Mouse (Mus musculus) c-Kit-negative CD71-positive TER-119-positive erythroid progenitor cells, embryonic 14.5 days (primary cell): ENCODE data around the gene Trim60.
"Not testable (repeated sequence)": the region's sequence is repeated elsewhere in the genome, so short reads cannot be mapped to it uniquely, and the experiment has no call there.

Experiments
- DNase-seq: peaks from one replicate; pipeline ENCODE4 v3.0.0-alpha.2; 2013; ENCODE audit warnings: low read depth, low spot score

Trim60 gene

GRCm38 (mm10) chr8:65018423-65018822, at the start of gene Trim60, which contains the start of gene Trim61:
Trim60 (minus strand) TSS chr8:65018584.
Trim61 (minus strand) TSS chr8:65018523.
- DNase-seq = no peak

DNA sequence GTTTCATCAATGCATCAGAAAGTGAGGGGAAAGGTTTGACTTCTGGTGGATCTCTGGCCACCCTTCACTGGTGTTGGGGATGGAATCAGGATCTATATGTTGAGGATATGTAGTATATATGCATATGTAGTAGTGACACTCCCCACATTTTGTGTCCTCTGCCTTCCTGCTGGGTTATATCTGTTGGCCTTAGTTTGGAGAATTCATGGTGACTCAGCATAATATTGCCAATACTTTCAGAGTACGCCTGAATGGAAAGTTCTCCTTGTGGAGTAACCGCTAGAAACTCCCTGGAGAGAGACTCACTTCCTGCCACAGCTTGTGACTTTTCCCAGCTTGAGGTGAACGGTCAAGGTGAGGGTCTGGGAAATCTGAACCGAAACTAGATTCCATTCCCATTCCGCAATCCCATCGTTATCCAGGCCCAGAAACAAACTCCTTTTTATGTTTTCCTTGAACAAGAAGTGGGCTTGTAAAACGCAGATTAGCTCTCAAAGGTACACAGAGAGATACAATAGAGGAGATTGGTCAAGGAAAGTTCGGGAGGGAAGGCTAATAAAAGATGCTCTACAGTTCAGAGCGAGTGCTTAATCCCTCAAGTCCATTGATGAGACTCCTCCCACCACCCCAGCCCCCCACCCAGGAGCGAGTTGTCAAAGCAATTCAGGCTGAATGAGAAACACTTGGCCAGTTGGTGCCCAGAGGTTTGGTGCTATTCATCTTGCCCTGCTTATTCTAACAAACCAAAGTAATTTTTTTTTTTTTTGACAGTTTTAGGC, 49.5 kb upstream of the Trim60 start:
- DNase-seq = no peak

- DNase-seq = no peak
Observed at GRCm38 (mm10) chr8:65067031-65067430, 48.6 kb upstream of the Trim60 start.

DNA sequence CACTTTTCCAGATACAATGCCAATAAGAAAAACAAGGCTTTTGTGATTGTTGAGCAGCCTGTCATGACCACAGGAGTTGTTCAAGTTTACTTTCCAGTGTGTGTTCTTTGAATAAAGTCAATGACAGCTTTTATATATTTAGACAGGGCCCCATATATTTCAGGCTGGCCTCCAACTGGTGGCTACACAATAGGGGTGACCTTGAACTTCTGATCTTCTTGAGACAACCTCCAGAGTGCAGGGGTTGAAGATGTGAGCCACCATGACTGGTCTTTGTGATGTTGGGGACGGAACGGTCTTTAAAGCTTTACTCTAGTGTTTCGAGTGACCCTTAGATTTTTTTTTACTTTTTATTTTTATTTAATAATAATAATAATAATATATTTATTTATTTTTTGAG, 47.2 kb upstream of the Trim60 start:
- no peak for DNase-seq

DNA sequence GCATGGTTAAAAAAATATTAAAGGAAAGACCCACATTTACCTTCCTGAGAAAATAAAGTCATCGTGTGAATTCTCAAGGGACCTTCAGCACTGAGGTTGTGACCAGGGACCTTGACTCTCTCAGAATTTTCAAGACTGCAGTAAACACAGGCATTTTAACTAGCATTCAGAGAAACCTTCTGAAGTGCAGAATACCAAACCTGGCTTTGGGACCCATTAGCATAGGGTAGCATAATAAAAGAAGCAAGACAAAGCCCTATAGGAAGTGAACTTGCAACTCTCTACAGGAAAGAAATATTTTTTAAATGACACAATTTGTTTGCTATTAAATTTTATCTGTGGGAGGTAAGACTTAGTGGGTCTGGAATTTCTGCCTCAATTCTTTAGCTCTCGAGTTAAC, 45.7 kb upstream of the Trim60 start:
- no peak for DNase-seq

GRCm38 (mm10) chr8:65062195-65062594, 43.8 kb upstream of the Trim60 start:
- DNase-seq = no peak

- DNase-seq = no peak
Observed at GRCm38 (mm10) chr8:65056722-65057121, 38.3 kb upstream of the Trim60 start.

DNA sequence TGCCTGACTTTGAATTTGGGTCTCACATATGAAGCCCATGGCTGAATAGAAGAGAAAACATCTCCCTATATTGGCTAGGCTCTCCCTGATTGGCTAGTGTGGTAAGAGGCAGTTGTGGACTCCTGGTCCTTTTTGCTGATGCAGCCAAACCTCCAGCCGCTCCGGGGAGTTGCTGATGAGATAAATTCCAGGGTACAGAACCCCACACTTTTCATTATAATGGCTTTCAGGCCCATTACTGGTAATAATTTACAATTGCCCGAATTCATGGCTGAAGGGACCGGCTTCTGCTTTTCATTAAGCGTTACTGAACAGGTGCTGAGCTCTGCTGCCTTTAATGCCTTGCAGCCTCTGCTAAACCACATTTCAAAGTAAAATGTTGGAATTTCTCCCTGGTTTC, 35.6 kb upstream of the Trim60 start:
- DNase-seq = no peak

DNA sequence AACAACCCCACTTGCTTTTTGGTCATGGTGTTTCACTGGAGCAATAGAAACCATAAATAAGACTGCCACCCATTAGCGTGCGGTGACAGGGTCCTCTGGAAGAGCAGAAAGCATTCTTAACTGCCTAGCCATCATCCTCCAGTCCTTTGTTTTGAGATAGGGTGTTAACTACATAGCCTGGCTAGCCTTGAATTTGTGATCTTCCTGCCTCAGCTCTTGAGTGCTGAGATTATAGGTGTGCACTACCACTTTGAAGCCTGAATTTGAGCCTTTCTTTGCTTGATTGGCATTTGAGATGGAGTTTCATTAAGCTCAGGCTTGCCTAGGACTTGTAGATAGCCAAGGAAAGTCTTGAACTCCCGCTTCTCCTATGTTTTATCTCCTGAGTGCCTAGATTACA, 35.2 kb upstream of the Trim60 start:
- no peak for DNase-seq

- no peak for DNase-seq
Observed at GRCm38 (mm10) chr8:65047801-65048200, 29.4 kb upstream of the Trim60 start.

- no peak for DNase-seq
Observed at GRCm38 (mm10) chr8:65047193-65047592, 28.8 kb upstream of the Trim60 start.

GRCm38 (mm10) chr8:65046565-65046964, 28.2 kb upstream of the Trim60 start:
- DNase-seq = no peak

GRCm38 (mm10) chr8:65037117-65037533, 18.7 kb upstream of the Trim60 start, which contains the start of gene Apela:
Apela (minus strand) TSS chr8:65037336.
- no peak for DNase-seq

DNA sequence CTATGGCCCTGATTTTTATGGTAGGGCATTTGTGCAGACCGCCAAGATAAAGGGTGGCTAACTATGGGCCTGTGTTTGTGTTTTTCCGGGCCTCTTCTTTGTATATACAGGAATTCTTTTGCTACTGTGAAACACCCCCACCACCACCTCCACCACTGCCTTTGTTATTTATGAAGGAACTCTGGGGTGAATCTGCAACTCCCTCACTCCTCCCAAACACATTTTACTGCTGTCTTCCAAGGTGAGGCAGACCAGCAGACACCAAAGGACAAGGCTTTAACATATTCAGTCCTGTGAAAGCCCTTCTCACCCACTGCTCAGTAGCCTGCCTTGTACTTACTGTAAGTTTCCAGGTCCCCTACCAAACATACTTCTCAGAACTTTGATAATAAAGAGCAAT, 15.8 kb upstream of the Trim60 start:
- no peak for DNase-seq

DNA sequence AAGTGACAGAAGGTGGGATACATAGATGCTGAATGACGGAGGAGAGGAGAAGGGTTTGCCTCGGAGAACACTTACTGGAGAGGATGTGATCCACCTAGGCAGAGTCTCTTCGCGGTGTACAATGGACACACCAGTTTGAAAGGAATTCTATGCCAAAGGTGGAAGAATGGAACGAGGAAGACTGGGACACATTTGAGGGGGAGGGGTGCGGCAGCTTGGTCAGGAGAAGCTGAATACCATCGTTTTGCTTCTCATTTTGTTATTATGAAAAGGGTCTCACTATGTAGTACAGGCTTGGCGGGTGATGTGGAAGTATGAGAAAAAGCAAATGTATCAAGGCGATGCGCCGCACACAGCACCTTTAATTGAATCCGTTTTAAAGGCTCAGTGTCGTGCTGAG, 14.7 kb upstream of the Trim60 start:
- no peak for DNase-seq

- no peak for DNase-seq
Observed at GRCm38 (mm10) chr8:65032107-65032506, 13.7 kb upstream of the Trim60 start.

DNA sequence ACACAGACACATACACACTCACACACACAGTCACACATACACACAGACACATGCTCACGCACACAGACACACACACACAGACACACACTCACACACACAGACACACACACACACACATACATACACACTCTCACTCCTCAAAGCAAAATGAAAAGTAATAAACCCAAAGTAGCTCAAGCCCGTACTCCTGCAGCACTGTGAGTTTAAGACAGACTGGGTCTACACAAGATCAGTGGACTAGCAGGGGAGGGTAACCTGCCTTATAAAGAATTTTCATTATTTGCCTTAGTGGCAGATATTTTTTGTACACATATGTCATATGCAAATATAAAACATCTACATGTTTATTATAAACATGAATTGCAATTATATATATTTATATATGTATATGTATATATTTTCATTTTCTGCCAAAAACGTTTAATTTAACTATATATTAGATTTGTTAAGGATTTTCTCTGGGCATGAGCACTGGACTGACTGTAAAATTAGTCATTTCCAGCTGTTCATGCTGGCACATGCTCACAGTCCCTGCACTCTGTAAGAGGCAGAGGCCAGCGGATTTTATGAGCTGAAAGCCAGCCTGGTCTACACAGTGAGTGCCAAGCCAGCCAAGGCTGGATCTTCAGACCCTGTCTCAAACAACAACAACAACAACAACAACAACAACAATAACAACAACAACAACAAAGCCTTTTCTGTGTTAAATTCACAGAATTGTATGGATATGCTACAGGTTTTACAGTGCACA, 12.5 kb upstream of the Trim60 start:
- no peak for DNase-seq

DNA sequence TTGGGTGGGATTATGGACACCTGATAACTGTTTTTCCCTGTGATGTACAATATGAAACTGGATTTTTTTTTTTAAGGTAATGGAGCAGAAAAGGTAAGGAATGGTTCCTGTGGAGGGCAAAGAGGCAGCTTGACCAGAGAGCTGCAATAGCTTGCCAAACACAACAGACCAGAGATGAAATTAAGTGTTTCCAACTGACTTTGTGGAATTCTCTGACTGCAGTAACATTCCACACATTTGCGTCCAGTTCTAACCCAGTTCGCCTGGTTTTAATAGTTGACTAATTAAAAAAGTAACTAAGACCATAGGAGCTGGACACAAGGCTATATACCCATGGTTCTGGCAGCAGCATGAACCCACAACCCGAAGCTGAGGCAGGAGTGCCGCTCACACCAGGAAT, 11.4 kb upstream of the Trim60 start:
- DNase-seq = no peak

- no peak for DNase-seq
Observed at GRCm38 (mm10) chr8:65028959-65029686, 10.7 kb upstream of the Trim60 start.

- no peak for DNase-seq
Observed at GRCm38 (mm10) chr8:65022485-65022884, 4.1 kb upstream of the Trim60 start.

DNA sequence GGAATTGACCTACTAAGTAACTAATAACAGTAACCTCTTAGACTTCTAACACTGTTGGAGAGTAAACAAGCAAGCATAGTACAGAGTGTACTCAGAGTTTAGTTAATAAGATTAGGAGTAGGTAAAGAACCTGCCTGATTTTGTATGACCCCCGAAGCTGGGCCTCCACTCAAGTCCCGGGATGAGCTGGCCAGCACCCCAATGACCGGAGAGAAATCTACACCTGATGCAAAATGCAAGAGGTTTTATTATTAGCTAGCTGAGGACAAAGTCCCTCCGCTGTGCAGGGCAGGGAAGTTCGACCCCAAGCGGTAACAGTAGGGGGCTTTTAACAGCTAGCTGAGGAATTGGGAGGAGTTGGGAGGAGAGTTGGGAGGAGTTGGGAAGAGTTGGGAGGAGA, 10.8 kb downstream of the Trim60 start:
- not testable (repeated sequence) for DNase-seq

DNA sequence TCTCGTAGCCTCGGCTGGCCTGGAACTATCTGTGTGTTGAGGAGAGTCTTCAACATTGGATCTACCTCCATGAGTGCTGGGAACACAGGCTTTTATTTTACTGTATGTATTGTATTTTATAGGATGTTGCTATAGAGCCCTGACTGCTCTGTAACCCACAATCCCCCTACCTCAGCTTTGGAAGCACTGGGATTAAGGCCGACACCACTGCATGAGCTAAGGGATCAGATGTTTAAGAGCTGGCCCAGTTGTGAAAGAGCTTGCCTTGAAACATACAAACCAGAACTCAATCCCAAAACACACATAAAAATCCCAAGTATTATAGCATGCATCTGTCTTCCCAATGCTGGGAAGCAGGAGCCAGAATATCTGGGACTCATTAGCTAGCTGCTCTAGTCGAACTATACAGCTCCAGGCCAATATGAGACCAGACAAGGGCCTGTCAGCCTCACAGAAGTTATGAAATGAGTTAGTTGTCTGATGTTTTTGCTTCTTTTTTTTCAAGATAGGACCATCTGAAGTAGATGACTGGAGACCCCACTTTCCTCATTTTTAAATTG, 19.5 kb downstream of the Trim60 start:
- no peak for DNase-seq
